Mouse (Mus musculus) heart, adult 11 months (tissue): ENCODE measurements at regions not wholly inside any gene's neighbourhood (a gene's known extent, or its start where the extent isn't known, plus 50 kb on each side); places are given as distances from the start of the nearest gene placed in this dataset.
A peak's percentile ranks its signal among the peaks of the same experiment; 100 is the strongest.
"Not testable (repeated sequence)": the region's sequence is repeated elsewhere in the genome, so short reads cannot be mapped to it uniquely, and the experiment has no call there.

Source experiments
- DNase-seq: peaks from one replicate; pipeline ENCODE4 v3.0.0; 2022

DNA sequence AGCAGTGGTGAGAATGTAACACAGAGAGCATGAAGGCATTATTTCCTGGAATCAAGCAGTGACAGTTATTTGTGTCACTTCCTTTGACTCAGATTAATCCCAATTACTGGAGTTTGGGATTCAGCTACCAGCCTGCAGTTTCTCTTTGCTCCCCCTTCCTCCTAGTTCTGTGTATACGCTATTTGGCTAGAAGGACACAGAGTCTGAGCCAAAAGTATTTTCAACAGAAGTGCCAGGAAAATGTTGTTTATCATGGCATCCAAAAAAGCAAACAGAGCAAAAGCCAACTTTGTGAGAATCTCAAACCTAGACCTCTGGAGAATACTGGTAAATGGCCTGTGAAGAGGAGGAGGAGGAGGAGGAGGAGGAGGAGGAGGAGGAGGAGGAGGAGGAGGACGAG, 600.4 kb downstream of the Crisp4 start:
- no peak for DNase-seq

DNA sequence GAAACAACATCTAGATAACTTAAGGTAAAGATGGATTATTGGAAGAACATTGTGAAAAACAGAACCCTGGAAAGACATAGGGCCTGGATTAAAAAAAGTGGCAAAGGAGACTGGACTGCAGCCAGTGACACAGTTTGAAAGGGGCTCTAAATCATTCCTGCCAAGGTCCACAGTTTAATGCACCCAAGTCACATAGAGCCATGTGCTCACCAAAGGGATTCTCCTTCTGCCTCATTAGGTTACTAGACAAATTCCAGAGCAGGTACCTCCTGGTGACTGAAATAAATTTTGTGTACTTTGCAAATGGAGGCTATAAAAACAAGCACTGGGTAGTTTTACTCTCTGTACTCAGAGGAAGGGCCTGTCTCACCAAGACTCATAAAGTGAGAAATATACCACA, 607.5 kb downstream of the Crisp4 start:
- DNase-seq = no peak

DNA sequence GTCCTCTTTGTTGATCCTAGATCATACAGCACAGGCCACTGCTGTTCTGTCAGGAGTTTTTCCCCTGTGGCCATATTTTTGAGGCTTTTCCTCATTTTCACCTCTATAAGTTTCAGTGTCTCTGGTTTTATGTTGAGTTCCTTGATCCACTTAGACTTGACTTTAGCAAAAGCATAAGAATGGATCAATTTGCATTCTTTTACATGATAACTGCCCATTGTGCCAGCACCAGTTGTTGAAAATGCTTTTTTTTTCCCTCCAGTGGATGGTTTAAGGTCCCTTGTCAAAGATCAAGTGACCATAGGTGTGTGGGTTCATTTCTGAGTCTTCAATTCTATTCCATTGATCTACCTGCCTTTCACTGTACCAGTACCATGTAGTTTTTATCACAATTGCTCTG, 614.4 kb downstream of the Crisp4 start:
- not testable (repeated sequence) for DNase-seq

GRCm38 (mm10) chr1:17520118-17520517, 625.6 kb downstream of the Crisp4 start:
- no peak for DNase-seq

- DNase-seq = no peak
Measured at GRCm38 (mm10) chr1:17506125-17507112, 639.3 kb downstream of the Crisp4 start.

GRCm38 (mm10) chr1:17493596-17493995, 652.1 kb downstream of the Crisp4 start:
- DNase-seq = no peak

DNA sequence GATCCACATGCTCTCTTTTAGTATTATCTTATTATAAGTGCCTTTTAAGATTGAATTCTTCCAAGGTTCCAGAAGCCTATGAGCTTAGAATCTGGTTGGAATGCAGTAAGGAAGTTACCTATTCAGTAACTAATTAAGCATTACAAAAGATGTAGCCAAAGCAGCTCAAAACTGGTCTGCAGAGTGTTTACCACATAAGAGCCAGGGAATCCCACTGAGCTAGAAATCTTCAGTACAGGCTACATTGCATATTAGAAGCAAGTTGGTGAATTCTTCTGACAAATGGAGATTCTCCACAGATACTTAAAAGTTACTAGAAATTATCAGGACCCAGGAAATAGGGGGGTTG, 655.9 kb downstream of the Crisp4 start:
- not testable (repeated sequence) for DNase-seq

DNA sequence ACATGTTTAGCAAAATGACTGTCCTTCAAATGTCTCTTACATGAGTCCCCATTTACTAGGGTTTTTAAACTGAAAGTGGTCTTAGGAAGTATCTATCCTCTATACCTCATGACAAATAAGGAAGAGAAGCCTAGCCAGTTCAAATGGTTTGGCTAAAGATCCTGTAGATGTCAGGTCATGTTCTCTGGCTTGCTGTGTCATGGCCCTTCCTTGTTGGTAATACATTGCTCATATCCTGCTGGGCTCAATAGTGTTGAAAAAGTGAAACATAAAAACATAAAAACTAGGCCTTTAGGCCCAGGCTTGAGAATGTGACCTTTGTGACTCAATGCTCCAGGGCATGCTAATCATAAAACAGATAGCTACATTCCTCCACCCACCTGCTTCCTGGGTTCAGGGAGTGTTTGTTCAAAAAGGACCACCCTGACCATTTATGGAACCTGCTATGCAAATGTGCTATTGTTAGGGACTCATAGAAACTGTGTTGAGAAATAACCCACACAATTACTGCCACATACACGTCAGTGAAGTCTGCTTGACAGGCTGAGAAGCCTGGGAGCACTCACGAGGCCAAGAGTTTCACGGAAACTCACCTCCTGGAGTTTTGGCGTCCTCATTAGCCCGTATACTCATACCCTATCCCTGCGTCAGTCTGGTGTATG, 656.4 kb downstream of the Crisp4 start:
- not testable (repeated sequence) for DNase-seq

- peak; percentile 41 for DNase-seq
Measured at GRCm38 (mm10) chr1:17451204-17451866, 694.4 kb downstream of the Crisp4 start.

- DNase-seq = no peak
Measured at GRCm38 (mm10) chr1:17450715-17451114, 695.0 kb downstream of the Crisp4 start.

DNA sequence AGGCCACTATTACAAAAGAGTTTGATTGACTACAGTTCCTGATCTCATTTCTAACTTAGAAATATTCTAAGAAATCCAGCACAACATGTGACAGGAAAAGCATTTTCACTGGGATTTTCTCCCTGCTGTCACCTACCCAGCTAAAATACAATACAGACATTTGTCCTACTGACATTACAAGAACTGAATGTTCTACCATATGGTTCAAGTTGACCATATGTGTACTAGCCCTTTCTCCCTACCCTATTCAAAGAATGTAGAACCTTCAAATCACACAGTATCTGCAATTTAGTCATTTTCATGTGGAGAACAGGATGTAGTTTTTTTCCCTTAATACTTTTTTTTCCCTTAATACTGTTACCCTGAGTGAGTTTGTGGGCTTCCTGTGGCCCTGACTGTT, 695.4 kb downstream of the Crisp4 start:
- no peak for DNase-seq

DNA sequence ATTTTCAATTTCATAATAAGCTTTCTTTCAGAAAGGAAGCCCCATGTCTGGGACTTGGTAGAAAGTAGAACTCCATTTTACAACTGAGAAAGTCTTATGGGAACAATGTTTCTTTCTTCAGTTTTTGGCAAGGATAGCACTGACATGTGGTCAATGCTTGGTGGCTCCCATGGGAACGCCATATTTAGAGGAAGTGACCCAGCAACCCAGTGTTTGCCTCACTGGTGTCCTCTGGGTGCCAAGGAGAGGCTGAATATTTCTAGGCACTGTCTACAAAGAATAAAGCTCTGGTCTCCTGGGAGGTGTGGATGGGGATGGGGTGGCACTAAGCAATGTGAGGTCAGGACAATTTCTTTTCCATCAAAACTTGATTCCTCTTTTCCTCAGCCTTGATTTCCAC, 696.4 kb downstream of the Crisp4 start:
- DNase-seq = peak; percentile 89

- DNase-seq = not testable (repeated sequence)
Measured at GRCm38 (mm10) chr1:17434064-17434463, 711.6 kb downstream of the Crisp4 start.

GRCm38 (mm10) chr1:17415958-17416357, 729.7 kb downstream of the Crisp4 start:
- DNase-seq = no peak

DNA sequence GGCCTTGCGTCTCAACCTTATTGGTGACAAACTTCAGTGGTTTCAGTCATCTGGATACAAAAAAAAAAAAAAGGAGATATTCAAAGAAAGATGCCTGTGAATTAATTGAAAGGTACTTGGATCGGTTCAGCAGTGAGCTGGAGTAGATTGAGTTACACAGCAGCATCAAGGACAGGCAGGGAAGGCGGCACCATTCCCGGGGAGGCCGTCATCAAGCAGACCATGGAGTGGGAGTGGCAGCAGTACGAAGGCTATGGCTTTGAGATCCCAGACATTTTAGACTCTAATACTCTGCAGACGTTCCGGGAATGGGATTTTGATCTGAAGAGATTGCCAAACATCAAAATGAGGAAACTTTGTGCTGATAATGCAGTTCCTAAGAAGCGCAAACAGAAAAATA, 750.8 kb downstream of the Crisp4 start:
- DNase-seq = no peak

DNA sequence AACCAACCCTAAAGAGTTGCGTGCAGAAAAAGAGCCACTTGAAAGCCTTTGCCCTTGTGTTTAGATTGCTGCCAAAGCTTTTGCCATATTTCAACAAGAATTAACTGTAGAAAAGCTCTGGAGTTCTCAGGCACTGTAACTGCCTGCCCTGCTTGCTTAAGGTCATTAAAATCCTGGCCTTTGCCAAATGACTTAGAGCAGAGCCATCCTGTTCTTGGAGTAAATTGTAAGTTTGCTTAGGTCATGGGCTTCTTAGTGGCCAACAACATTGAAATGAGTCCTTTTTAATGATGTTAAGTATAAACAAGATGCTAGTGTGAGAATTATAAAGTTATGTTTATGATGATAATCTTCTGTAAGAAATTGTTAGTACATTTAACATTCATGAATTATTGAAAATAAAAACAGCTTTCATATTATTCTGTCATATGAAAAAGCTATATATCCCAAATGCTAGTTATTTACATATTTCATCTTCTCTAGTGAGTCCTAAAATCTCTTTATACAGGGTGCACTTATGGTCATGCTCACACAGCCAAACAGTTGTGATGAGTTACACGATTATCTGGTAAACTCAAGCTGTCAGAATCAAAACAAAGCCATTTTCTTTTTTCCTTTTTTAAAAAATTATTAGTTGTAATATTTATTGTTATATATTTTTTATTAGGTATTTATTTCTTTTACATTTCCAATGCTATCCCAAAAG, 753.4 kb downstream of the Crisp4 start:
- no peak for DNase-seq

DNA sequence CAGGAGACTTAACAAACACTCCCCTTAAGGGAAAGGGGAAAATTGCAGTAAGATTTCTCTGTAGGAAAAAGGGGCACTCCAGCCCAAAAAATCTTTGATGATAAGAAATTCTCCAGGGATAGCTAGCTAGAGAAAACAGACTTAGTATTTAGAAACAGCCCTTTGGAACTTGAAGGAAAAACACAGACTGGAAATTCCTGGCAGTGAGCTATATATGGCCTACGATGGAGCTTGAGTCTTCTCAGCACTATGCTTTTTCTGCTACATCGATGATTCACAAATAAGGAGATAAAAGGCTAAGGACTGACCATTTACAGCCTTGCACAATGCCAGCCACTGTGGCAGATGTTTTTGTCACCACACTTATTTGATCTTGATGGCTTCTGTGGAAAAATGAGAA, 768.1 kb downstream of the Crisp4 start:
- no peak for DNase-seq

DNA sequence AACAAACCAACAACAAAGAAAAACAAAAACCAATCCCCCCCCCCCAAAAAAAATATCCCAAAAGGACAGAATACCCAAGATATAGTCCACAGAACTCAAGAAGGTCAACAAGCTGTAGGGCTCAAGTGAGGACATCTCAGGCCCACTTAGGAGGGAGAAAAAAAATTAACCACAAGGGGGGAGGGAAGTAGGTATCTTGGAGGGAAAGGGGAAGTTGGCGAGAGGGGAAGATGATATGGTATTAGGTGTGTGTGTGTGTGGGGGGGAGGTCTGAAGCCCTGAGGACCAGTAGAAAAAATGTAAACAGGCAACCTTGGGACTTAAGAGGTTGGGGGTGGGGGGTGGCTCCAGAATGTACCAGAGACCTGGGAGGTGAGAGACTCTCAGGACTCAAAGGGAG, 797.4 kb downstream of the Crisp4 start:
- no peak for DNase-seq

GRCm38 (mm10) chr1:17337827-17338226, 807.9 kb downstream of the Crisp4 start:
- DNase-seq = no peak

DNA sequence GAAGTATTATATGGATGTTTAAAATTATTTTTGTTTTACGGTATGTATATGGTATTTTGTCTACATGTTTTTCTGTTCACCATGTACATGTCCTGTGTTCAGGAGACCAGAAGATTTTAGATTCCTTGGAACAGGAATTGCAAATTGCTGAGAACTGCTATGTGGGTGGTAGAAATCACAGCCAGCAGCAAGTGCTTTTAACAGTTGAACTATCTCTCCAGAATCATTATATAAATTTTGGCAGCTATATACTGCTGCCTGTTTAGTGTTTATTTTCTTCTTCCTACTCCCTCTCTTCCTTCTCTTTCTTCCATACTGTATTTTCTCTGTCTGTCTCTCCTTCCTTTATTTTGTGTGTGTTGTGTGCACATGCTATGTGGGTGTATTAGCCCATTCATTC, 834.3 kb downstream of the Crisp4 start:
- DNase-seq = not testable (repeated sequence)

GRCm38 (mm10) chr1:17309928-17310327, 835.8 kb downstream of the Crisp4 start:
- not testable (repeated sequence) for DNase-seq
